Mouse (Mus musculus) ES-E14 (cell line): ENCODE data around the gene Gbp9. TPM values are rescaled to one million over a fixed set of nuclear protein-coding genes. Genes with fewer than 3 reads are reported as not detected.
"Not testable (repeated sequence)": the region's sequence is repeated elsewhere in the genome, so short reads cannot be mapped to it uniquely, and the experiment has no call there.

Experiments
- DNase-seq: peaks from one replicate; pipeline ENCODE4 v3.0.0-alpha.2; 2013; ENCODE audit warnings: low read depth, low spot score
- H3K27ac ChIP-seq: 2 replicates; pipeline ENCODE4 v1.5.1; 2012; ENCODE audit warnings: low read depth, mild to moderate bottlenecking, low read length, moderate library complexity, mixed read lengths; ENCODE audit not compliant: poor library complexity, insufficient read depth, severe bottlenecking
- H3K36me3 ChIP-seq: 2 replicates; pipeline ENCODE4 v1.6.1; 2012; ENCODE audit warnings: mild to moderate bottlenecking, low read length, moderate library complexity, mixed read lengths; ENCODE audit not compliant: control insufficient read depth, poor library complexity, insufficient read depth, severe bottlenecking
- H3K4me1 ChIP-seq, 2 experiments: fragments of 150-350 bp in 1 of 2; sonication (generic) in 1 of 2; 2 replicates each; pipeline ENCODE4 v1.6.1; 2012; ENCODE audit warnings: low read length in 2 of 2, mild to moderate bottlenecking in 1 of 2, mixed read lengths in 1 of 2; ENCODE audit not compliant: control insufficient read depth in 2 of 2, insufficient read depth in 2 of 2, poor library complexity in 1 of 2
- H3K4me3 ChIP-seq, 2 experiments: fragments of 150-350 bp in 1 of 2; sonication (generic) in 1 of 2; 2 replicates each; pipeline ENCODE4 v1.5.1; 2012; ENCODE audit warnings: low read length in 2 of 2, low read depth in 1 of 2, mild to moderate bottlenecking in 1 of 2, mixed read lengths in 1 of 2; ENCODE audit not compliant: insufficient read depth in 1 of 2, poor library complexity in 1 of 2, severe bottlenecking in 1 of 2
- H3K9ac ChIP-seq: 2 replicates; pipeline ENCODE4 v1.6.1; 2012; ENCODE audit warnings: low read depth, mild to moderate bottlenecking, low read length, mixed read lengths; ENCODE audit not compliant: poor library complexity, insufficient read depth, severe bottlenecking
- H3K9me3 ChIP-seq: fragments of 150-350 bp; sonication (generic); 2 replicates; pipeline ENCODE4 v1.6.1; 2012; ENCODE audit warnings: low read depth, mild to moderate bottlenecking, low read length; ENCODE audit not compliant: control insufficient read depth, insufficient read depth
- CHD2 ChIP-seq: IDR thresholded peaks from 2 replicates; pipeline ENCODE4 v1.6.1; 2014; ENCODE audit warnings: mild to moderate bottlenecking, low read depth, low read length, inconsistent platforms
- HCFC1 ChIP-seq: IDR thresholded peaks from 2 replicates; pipeline ENCODE4 v1.6.1; 2012; ENCODE audit warnings: low read length, inconsistent platforms, borderline replicate concordance; ENCODE audit not compliant: insufficient read depth
- MAFK ChIP-seq: IDR thresholded peaks from 2 replicates; pipeline ENCODE4 v1.6.1; 2014; ENCODE audit warnings: mild to moderate bottlenecking, low read depth, low read length, inconsistent platforms; ENCODE audit not compliant: insufficient read depth
- ZC3H11A ChIP-seq: IDR thresholded peaks from 2 replicates; pipeline ENCODE4 v1.6.1; 2012; ENCODE audit warnings: low read depth, mild to moderate bottlenecking, inconsistent platforms, low read length, borderline replicate concordance
- ZNF384 ChIP-seq: IDR thresholded peaks from 2 replicates; pipeline ENCODE4 v1.6.1; 2012; ENCODE audit warnings: low read depth, low read length, inconsistent platforms
- in situ Hi-C, 2 experiments: fragments of 600-800 bp; cut with MboI; formaldehyde crosslinking; loops; one replicate each; pipeline ENCODE4 v1.15.1; 2025; ENCODE audit warnings: low sequenced_read_pairs in 2 of 2, inconsistent platforms in 1 of 2; ENCODE audit not compliant: unreplicated experiment in 2 of 2
- total RNA-seq: library from RNA; depleted of rRNA; stranded (reverse); fragments of 300-350 nt; gene quantifications from 2 replicates; pipeline ENCODE4 v1.2.3, GENCODE M21; 2012

The Gbp9 gene
- total RNA-seq, 1 experiment, result 1.5 TPM

GRCm38 (mm10) chr5:105081900-105082299 is 57.4 kb downstream of the Gbp9 start:
- TF ChIP-seq MAFK, result no peak
- no peak for TF ChIP-seq ZC3H11A
- no peak for TF ChIP-seq HCFC1
- TF ChIP-seq ZNF384, result no peak
- no peak for TF ChIP-seq CHD2
- H3K27ac ChIP-seq, result no peak overlapping the region
- H3K4me1 ChIP-seq, result no peaks in the 10 kb centered on the region
- DNase-seq, result no peak
- H3K9me3 ChIP-seq, result no peaks in the 10 kb centered on the region
- H3K36me3 ChIP-seq, result no peaks in the 10 kb centered on the region
- H3K9ac ChIP-seq, result no peak overlapping the region
- in situ Hi-C loops, result no loop called here
- H3K4me3 ChIP-seq, result no peak overlapping the region

- H3K4me1 ChIP-seq, H3K9me3 ChIP-seq, H3K27ac ChIP-seq, H3K36me3 ChIP-seq, DNase-seq, H3K4me3 ChIP-seq, in situ Hi-C loops, H3K9ac ChIP-seq: not testable (repeated sequence)
These were observed 71.0 kb downstream of the Gbp9 start for GRCm38 (mm10) chr5:105068356-105068755.

- in situ Hi-C loops, result not testable (repeated sequence)
These were observed 74.9 kb downstream of the Gbp9 start for GRCm38 (mm10) chr5:105064443-105064842.

GRCm38 (mm10) chr5:105063321-105063720 is 76.0 kb downstream of the Gbp9 start:
- Histone ChIP-seq H3K9ac (no peak overlapping the region), H3K36me3 (no peaks in the 10 kb centered on the region), H3K4me1 (no peaks in the 10 kb centered on the region), H3K4me3 (no peak overlapping the region), H3K9me3 (no peaks in the 10 kb centered on the region), H3K27ac (no peak overlapping the region)
- no peak for DNase-seq
- no peak for TF ChIP-seq HCFC1
- TF ChIP-seq MAFK, result no peak
- no peak for TF ChIP-seq CHD2
- no peak for TF ChIP-seq ZC3H11A
- no peak for TF ChIP-seq ZNF384
- in situ Hi-C loops, result no loop called here

More at GRCm38 (mm10) chr5:105064443-105064842, 74.9 kb downstream of the Gbp9 start:
- not testable (repeated sequence) for H3K4me1 ChIP-seq, H3K9ac ChIP-seq, H3K27ac ChIP-seq, H3K9me3 ChIP-seq, H3K4me3 ChIP-seq, DNase-seq, H3K36me3 ChIP-seq

GRCm38 (mm10) chr5:105062403-105062802 is 76.9 kb downstream of the Gbp9 start:
- H3K4me1 ChIP-seq, H3K4me3 ChIP-seq, DNase-seq, H3K27ac ChIP-seq, H3K9me3 ChIP-seq, H3K36me3 ChIP-seq, in situ Hi-C loops, H3K9ac ChIP-seq: not testable (repeated sequence)
